Mouse (Mus musculus) brain, embryonic 14.5 days (tissue): ENCODE data around the gene Spock1. TPM values are rescaled to one million over a fixed set of nuclear protein-coding genes. Genes with fewer than 3 reads are reported as not detected.

ENCODE experiments used
- DNase-seq: peaks from one replicate; pipeline ENCODE4 v3.0.0-alpha.2; 2011; ENCODE audit warnings: low read depth
- CTCF ChIP-seq: fragments of 200-500 bp; IDR thresholded peaks from 2 replicates; pipeline ENCODE4 v1.5.1; 2012; ENCODE audit warnings: inconsistent platforms, mild to moderate bottlenecking, moderate library complexity, borderline replicate concordance; ENCODE audit not compliant: insufficient read depth, insufficient read length; ENCODE audit errors: extremely low read depth
- POLR2A ChIP-seq: fragments of 200-500 bp; IDR thresholded peaks from 2 replicates; pipeline ENCODE4 v1.6.1; 2012; ENCODE audit warnings: mild to moderate bottlenecking, inconsistent platforms, borderline replicate concordance; ENCODE audit not compliant: poor library complexity, insufficient read depth, insufficient read length, severe bottlenecking; ENCODE audit errors: extremely low read depth
- polyA plus RNA-seq: library from polyadenylated mRNA; depleted of rRNA; stranded (reverse); fragments of >200 nt; gene quantifications from 2 replicates; pipeline ENCODE4 v1.2.3, GENCODE M21; 2012

The Spock1 gene
- polyA plus RNA-seq, 1 experiment: 80.3 TPM

- DNase-seq: peak; percentile 52
- TF ChIP-seq CTCF (no peak), POLR2A (no peak)
Measured at GRCm38 (mm10) chr13:57536988-57537547, 371.1 kb downstream of the Spock1 start.

- no peak for TF ChIP-seq CTCF
- TF ChIP-seq POLR2A: no peak
- DNase-seq: no peak
Measured at GRCm38 (mm10) chr13:57534325-57534724, 373.8 kb downstream of the Spock1 start.

GRCm38 (mm10) chr13:57525946-57526345, 382.2 kb downstream of the Spock1 start:
- DNase-seq: no peak
- TF ChIP-seq POLR2A (no peak), CTCF (no peak)

GRCm38 (mm10) chr13:57524546-57524945, 383.6 kb downstream of the Spock1 start:
- no peak for DNase-seq
- no peak for TF ChIP-seq POLR2A
- TF ChIP-seq CTCF: no peak

DNA sequence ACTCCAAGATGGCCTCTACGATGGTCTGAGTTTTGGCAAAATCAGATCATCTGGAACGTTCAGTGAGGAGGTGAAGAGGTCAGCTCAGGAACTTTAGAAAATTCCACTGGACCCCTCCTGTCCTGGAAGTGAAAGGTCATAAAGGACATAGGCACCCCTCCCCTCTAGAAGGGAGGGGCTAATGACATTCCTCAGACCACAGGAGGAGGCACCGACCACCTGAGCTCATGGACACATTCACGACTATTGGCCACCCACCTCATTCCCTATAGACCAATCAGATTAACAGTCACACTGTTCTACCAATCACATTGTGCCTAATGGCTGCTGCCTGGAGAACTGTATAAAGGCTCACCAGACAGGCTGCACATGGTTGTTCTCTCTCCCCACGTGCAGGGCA, 384.8 kb downstream of the Spock1 start:
- DNase-seq: no peak
- TF ChIP-seq CTCF: no peak
- no peak for TF ChIP-seq POLR2A

DNA sequence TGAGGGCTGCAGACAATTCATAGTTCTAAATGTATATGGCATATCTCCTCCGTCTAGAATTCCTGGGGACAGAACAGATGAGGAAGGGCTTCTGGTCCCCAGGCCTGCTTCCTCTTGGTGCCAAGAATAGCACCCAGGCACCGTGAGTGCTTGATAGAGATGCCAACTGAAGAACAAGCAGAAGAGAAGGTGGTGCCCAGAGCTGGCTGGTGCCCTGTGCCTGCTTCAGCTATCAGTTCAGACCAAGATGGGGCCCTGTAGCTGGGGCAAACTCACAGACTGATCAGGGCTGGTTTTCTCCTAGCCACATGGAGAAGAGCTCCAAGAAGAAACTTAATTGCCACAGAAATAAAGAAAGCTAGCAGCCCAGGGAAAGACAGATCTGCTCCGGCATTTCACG, 385.8 kb downstream of the Spock1 start:
- no peak for DNase-seq
- TF ChIP-seq CTCF (no peak), POLR2A (no peak)

DNA sequence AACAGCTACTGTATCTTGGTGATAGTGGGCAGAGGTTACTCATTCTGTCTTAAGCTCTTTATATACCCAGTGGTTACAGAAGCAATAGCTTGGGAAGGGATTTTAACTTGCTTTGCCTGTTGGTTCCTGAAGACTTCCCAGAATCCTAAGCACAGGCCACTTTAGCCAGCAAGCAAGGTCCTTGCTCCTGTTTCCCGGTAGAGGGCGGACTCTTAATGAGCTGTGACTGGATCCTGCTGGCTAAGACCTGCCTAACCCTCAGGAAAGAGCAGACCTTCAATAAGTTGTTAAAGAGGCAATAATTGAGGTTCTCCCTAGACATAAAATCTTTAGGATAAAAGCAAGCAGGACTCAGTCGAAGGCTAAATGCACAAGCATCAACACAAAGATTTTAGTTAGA, 387.0 kb downstream of the Spock1 start:
- no peak for TF ChIP-seq POLR2A
- TF ChIP-seq CTCF: peak; percentile 82
- DNase-seq: peak; percentile 88

DNA sequence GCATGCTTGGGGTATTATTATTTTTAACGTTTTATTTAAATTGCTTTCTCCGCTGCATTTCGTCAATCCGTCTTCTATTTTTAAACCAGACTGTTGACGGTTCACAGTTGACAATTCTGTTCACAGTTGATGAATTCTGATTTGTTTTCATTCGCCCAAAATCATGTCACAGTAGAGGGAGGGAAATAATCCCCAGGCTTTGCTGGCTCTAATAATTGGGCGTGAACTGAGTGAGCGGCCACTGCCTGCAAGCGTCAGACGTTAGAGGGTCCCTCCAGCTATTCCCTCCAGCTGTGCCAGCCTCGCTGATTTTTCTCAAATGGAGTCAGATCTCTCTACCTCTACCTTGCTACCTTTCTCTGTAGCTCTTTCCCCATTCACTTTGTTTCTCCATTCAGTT, 388.3 kb downstream of the Spock1 start:
- DNase-seq: peak; percentile 61

DNA sequence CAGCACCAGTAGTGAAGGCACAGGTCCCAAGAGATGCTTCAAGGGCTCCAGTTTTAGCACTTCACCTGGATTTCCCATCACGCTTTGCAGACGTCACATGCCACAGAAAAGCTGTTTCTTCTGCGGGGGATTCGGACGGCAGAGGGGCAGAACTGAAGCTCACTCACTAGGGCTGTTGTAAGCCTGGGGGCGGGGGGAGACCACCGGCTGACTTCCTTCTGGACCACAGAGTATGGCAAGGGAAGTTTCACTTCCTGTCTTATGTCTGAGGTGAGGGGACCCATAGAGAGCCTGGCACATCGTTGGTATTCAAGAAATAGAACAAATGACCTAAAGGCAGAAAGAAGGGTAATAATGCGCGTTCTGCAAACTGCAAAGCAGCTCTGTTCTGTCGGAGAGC, 392.4 kb downstream of the Spock1 start:
- no peak for DNase-seq
- TF ChIP-seq CTCF (no peak), POLR2A (no peak)

More for the DNA sequence above, 388.3 kb downstream of the Spock1 start:
- TF ChIP-seq CTCF (no peak), POLR2A (no peak)

DNA sequence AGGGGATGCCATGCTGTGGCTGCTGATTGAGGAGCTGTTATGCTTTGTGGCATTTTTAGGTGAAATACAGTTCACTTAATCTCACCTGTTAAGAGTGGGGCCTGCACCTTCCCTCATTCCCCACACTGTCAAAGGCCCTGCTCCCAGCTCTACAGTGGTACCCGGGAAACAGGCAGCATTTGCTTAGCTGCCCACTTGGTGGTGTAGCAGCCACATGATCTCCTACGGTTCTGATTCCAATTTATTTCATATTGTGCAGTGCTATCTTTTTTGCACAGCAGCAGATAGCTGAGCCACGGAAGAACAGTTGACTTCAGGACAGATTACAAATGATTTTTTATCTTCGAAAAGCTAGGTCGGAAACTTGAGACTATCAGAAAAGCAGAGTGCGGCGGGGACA, 406.6 kb downstream of the Spock1 start:
- peak; percentile 41 for DNase-seq
- TF ChIP-seq CTCF: peak; percentile 21; the same call in 1 of the 2 replicates
- no peak for TF ChIP-seq POLR2A

DNA sequence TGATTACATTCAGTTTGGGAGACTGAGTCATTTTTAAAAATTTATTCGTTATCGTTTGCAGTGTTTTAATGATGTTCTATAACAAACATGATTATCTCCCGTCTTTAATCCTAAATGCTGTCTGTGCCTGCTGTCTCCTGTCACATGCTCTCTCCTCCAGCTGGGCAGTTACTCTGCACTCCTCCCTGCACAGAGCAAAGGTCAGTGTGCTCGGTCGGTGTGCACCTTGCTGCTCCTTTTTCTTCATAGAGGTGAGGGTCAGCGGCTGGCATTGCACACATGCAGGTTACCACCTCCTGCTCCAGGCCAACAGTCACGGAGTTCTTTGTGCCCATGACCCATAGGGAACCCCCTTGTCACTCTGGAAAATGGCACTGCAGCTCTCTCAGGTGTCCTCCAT, 411.4 kb downstream of the Spock1 start:
- TF ChIP-seq CTCF: no peak
- TF ChIP-seq POLR2A: no peak
- DNase-seq: no peak

GRCm38 (mm10) chr13:57494838-57495237, 413.3 kb downstream of the Spock1 start:
- peak; percentile 30 for DNase-seq
- TF ChIP-seq CTCF (no peak), POLR2A (no peak)
